Mouse (Mus musculus): Measurements from ENCODE around the gene Arrdc5.

DNA sequence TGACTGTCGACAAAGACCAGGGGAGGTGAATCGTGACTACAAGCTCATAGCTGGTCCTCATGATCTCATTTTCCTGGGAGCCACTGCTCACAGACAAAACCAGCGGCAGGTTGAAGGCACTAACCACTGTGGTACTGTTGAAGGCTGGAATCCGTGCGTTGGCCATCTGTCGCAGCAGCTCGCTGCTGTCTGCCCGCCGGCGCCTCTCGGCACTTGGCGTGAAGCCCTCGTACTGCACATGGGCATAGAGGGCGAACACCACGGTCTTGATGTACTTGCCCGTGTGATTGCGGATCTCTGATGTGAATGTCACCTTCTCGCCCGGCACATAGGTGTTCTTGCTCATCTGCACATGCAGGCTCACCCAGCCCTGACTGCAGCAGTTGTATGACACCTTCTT, 5.8 kb downstream of the Arrdc5 start:
- no peak for TF ChIP-seq POLR2A (IDR thresholded peaks at IDR 0.05; ENCODE audit: low read depth, low read length)
- TF ChIP-seq CTCF (conservative IDR thresholded peaks at IDR 0.05; ENCODE audit: insufficient read depth, insufficient read length, low read depth, low read length) = no peak
